8 mouse cellular contexts compared by ENCODE assay signal in genomic region chr6:5381918-5382582, GRCm38 (mm10). TPM values are rescaled to one million over a fixed set of nuclear protein-coding genes. Genes with fewer than 3 reads are reported as not detected.
DNase-seq lines count a peak whose midpoint lies in the region; ATAC-seq and TF ChIP-seq lines count a peak whose summit lies in the region.

No protein-coding gene starts in this region.

- H3K9ac ChIP-seq in kidney, postnatal 0 days (ENCODE audit: low read depth, low read length): no peak overlapping the region
- no peak overlapping the region for H3K9ac ChIP-seq in forebrain, embryonic 12.5 days
- no peak overlapping the region for H3K9ac ChIP-seq in neural tube, embryonic 11.5 days (ENCODE audit: low read length)

- WGBS in kidney, postnatal 0 days: 27% methylated on average over 13 of the region's 13 CpGs
- WGBS in forebrain, embryonic 12.5 days: 30% methylated on average over 13 of the region's 13 CpGs
- 40% methylated on average over 13 of the region's 13 CpGs for WGBS in limb, embryonic 10.5 days
- 45% methylated on average over 13 of the region's 13 CpGs for WGBS in neural tube, embryonic 11.5 days

- H3K36me3 ChIP-seq in kidney, postnatal 0 days (ENCODE audit: insufficient read depth, low read length): no peaks in the 10 kb centered on the region
- H3K36me3 ChIP-seq in forebrain, embryonic 12.5 days (replicated peaks): no peaks in the 10 kb centered on the region
- no peaks in the 10 kb centered on the region for H3K36me3 ChIP-seq in limb, embryonic 10.5 days
- H3K36me3 ChIP-seq in neural tube, embryonic 11.5 days (ENCODE audit: control insufficient read depth, insufficient read depth, low read length): no peaks in the 10 kb centered on the region

- ATAC-seq in kidney, postnatal 0 days (replicated peaks; ENCODE audit: low FRiP score, low read depth): no peak
- ATAC-seq in forebrain, embryonic 12.5 days (ENCODE audit: low FRiP score): no peak
- no peak for ATAC-seq in neural tube, embryonic 11.5 days (ENCODE audit: insufficient read depth, low FRiP score, low TSS enrichment)

- H3K9me3 ChIP-seq in kidney, postnatal 0 days (replicated peaks; ENCODE audit: low read length): no peaks in the 10 kb centered on the region
- H3K9me3 ChIP-seq in forebrain, embryonic 12.5 days: no peaks in the 10 kb centered on the region
- no peaks in the 10 kb centered on the region for H3K9me3 ChIP-seq in limb, embryonic 10.5 days (replicated peaks)
- H3K9me3 ChIP-seq in neural tube, embryonic 11.5 days (ENCODE audit: control insufficient read depth, low read length): no peaks in the 10 kb centered on the region

- no peaks in the 10 kb centered on the region for H3K27me3 ChIP-seq in kidney, postnatal 0 days (ENCODE audit: insufficient read depth, low read length)
- no peaks in the 10 kb centered on the region for H3K27me3 ChIP-seq in forebrain, embryonic 12.5 days
- no peaks in the 10 kb centered on the region for H3K27me3 ChIP-seq in limb, embryonic 10.5 days (ENCODE audit: low read depth, poor library complexity, severe bottlenecking)
- no peaks in the 10 kb centered on the region for H3K27me3 ChIP-seq in neural tube, embryonic 11.5 days (ENCODE audit: control insufficient read depth, insufficient read depth, low read length)

- no peak overlapping the region for H3K4me3 ChIP-seq in kidney, postnatal 0 days (replicated peaks; ENCODE audit: low read depth, low read length)
- H3K4me3 ChIP-seq in forebrain, embryonic 12.5 days (replicated peaks): no peak overlapping the region
- H3K4me3 ChIP-seq in limb, embryonic 10.5 days: peak overlapping the region; percentile 45; the same call in 1 of the 2 replicates
- no peak overlapping the region for H3K4me3 ChIP-seq in neural tube, embryonic 11.5 days (ENCODE audit: low read depth, low read length)

- no peak overlapping the region for H3K27ac ChIP-seq in kidney, postnatal 0 days
- H3K27ac ChIP-seq in forebrain, embryonic 12.5 days: peak overlapping the region; percentile 97
- H3K27ac ChIP-seq in limb, embryonic 10.5 days: peak overlapping the region; percentile 91
- peak overlapping the region; percentile 89 for H3K27ac ChIP-seq in neural tube, embryonic 11.5 days (ENCODE audit: low read depth, low read length)

- TF ChIP-seq CTCF in kidney, postnatal 0 days (IDR thresholded peaks at IDR 0.05; ENCODE audit: low read depth): no peak

- peak; percentile 63 for DNase-seq in kidney, postnatal 0 days (ENCODE audit: low spot score)
- no peak for DNase-seq in kidney, adult 9 months
- DNase-seq in limb, embryonic 10.5 days (ENCODE audit: low spot score): no peak
- peak; percentile 25 for DNase-seq in neural tube, embryonic 11.5 days (ENCODE audit: low spot score)
- DNase-seq in spleen, postnatal 14 days (ENCODE audit: low spot score in 2 of 2): no peak
- no peak for DNase-seq in embryo, embryonic 9.5 days (ENCODE audit: extremely low spot score)
- no peak for DNase-seq in left cerebral cortex, adult 8-10 months (ENCODE audit: low spot score in 2 of 2)

- H3K4me2 ChIP-seq in kidney, postnatal 0 days (ENCODE audit: low read length): peak overlapping the region; percentile 50; the same call in 1 of the 2 replicates
- no peak overlapping the region for H3K4me2 ChIP-seq in forebrain, embryonic 12.5 days
- H3K4me2 ChIP-seq in neural tube, embryonic 11.5 days (ENCODE audit: low read depth): no peak overlapping the region

- peaks cover 10% of the 10 kb centered on the region; the same call in 1 of the 2 replicates for H3K4me1 ChIP-seq in kidney, postnatal 0 days (replicated peaks; ENCODE audit: insufficient read depth, low read length)
- H3K4me1 ChIP-seq in forebrain, embryonic 12.5 days: peaks cover 58% of the 10 kb centered on the region
- H3K4me1 ChIP-seq in limb, embryonic 10.5 days: peaks cover 62% of the 10 kb centered on the region
- H3K4me1 ChIP-seq in neural tube, embryonic 11.5 days (ENCODE audit: control insufficient read depth, insufficient read depth, low read length): peaks cover 27% of the 10 kb centered on the region

RNA-seq across cellular contexts. Expression of gene Asb4, which starts 1.1 kb away (rescaled TPM):
- 9.4 and 9.7 TPM in 2 replicates for polyA plus RNA-seq in kidney, postnatal 0 days (2015; fragmentation: Nextera tagmentation; extraction: Ambion mirVana)
- polyA plus RNA-seq in forebrain, embryonic 12.5 days (2016; fragmentation: Nextera tagmentation; extraction: Ambion mirVana): 28.5 and 38.6 TPM in 2 replicates
- polyA plus RNA-seq in limb, embryonic 10.5 days (2016; fragmentation: Nextera tagmentation; extraction: Ambion mirVana): 371 and 448 TPM in 2 replicates
- polyA plus RNA-seq in neural tube, embryonic 11.5 days (2014; fragmentation: Nextera tagmentation; extraction: Ambion mirVana): 41.0 and 49.8 TPM in 2 replicates
- 1 to 10 TPM in 1 of 4 experiments, under 1 TPM in 3; 0.48 to 1.3 (median 0.56) TPM for total RNA-seq in left cerebral cortex, adult 8-10 months (2022)

Comparison
In these comparisons a context has a peak if more than half of its experiments do, and no peak if none do; other contexts are left out.
1. DNase-seq: peak in kidney, postnatal 0 days (single experiment) and neural tube, embryonic 11.5 days (single experiment); none in kidney, adult 9 months (single experiment), limb, embryonic 10.5 days (single experiment), spleen, postnatal 14 days (0 of 2), embryo, embryonic 9.5 days (single experiment) and left cerebral cortex, adult 8-10 months (0 of 2).